Mouse (Mus musculus) neural tube, embryonic 11.5 days (tissue): ENCODE measurements around the gene Slc2a4. TPM values are rescaled to one million over a fixed set of nuclear protein-coding genes. Genes with fewer than 3 reads are reported as not detected.

Source experiments
- ATAC-seq: fragments of 200-750 bp; cut with Nextera tagmentation; 2 replicates; pipeline ENCODE4 v1.8.0; 2017; ENCODE audit warnings: moderate number of reproducible peaks, mild to moderate bottlenecking, moderate TSS enrichment, moderate library complexity; ENCODE audit not compliant: insufficient read depth, low FRiP score, low TSS enrichment
- DNase-seq: peaks from one replicate; pipeline ENCODE4 v3.0.0-alpha.2; 2015; ENCODE audit warnings: low spot score
- H3K27ac ChIP-seq: fragments of 300-500 bp; sonication (generic); 2 replicates; pipeline ENCODE4 v1.5.1; 2014; ENCODE audit warnings: low read depth, mild to moderate bottlenecking, low read length
- H3K27me3 ChIP-seq: fragments of 300-500 bp; sonication (generic); 2 replicates; pipeline ENCODE4 v1.6.1; 2014; ENCODE audit warnings: mild to moderate bottlenecking, low read length, mixed read lengths; ENCODE audit not compliant: control insufficient read depth, insufficient read depth
- H3K36me3 ChIP-seq: fragments of 300-500 bp; sonication (generic); 2 replicates; pipeline ENCODE4 v1.6.1; 2014; ENCODE audit warnings: mild to moderate bottlenecking, low read length, moderate library complexity, mixed read lengths; ENCODE audit not compliant: control insufficient read depth, insufficient read depth
- H3K4me1 ChIP-seq: fragments of 300-500 bp; sonication (generic); 2 replicates; pipeline ENCODE4 v1.6.1; 2014; ENCODE audit warnings: low read length, mixed read lengths; ENCODE audit not compliant: control insufficient read depth, insufficient read depth
- H3K4me2 ChIP-seq: fragments of 300-500 bp; sonication (generic); 2 replicates; pipeline ENCODE4 v1.6.1; 2014; ENCODE audit warnings: low read depth, mild to moderate bottlenecking, moderate library complexity
- H3K4me3 ChIP-seq: fragments of 300-500 bp; sonication (generic); 2 replicates; pipeline ENCODE4 v1.5.1; 2014; ENCODE audit warnings: low read depth, low read length
- H3K9ac ChIP-seq: fragments of 300-500 bp; sonication (generic); 2 replicates; pipeline ENCODE4 v1.6.1; 2014; ENCODE audit warnings: mild to moderate bottlenecking, low read length
- H3K9me3 ChIP-seq: fragments of 300-500 bp; sonication (generic); 2 replicates; pipeline ENCODE4 v1.6.1; 2016; ENCODE audit warnings: low read length; ENCODE audit not compliant: control insufficient read depth
- WGBS: fragments of 180-500 bp; shearing (Covaris S2); extraction: QIAGEN DNeasy Blood & Tissue Kit; methylation state at CpG from one replicate; pipeline ENCODE4 v1.1.7; 2014; 5-methylcytosine and 5-hydroxymethylcytosine counted together
- polyA plus RNA-seq: library from polyadenylated mRNA; unstranded; fragments of >200 nt; fragmentation: Nextera tagmentation; extraction: Ambion mirVana; gene quantifications from 2 replicates; pipeline ENCODE4 v1.2.1, GENCODE M21; 2014

Slc2a4 gene
- polyA plus RNA-seq, 1 experiment from 2014 or later: 11.4 TPM

- H3K36me3 ChIP-seq: peaks cover 11% of the 10 kb centered on the region
- H3K4me2 ChIP-seq: peak overlapping the region; percentile 84
- no peaks in the 10 kb centered on the region for H3K9me3 ChIP-seq
- 4% methylated on average over 16 of the region's 16 CpGs for WGBS
- peak overlapping the region; percentile 86 for H3K4me3 ChIP-seq
- H3K4me1 ChIP-seq: peaks cover 8% of the 10 kb centered on the region
- peak overlapping the region; percentile 90 for H3K9ac ChIP-seq
- H3K27ac ChIP-seq: peak overlapping the region; percentile 97
- ATAC-seq (no peak), DNase-seq (no peak)
- no peaks in the 10 kb centered on the region for H3K27me3 ChIP-seq
These were observed 31.8 kb upstream of the Slc2a4 start for GRCm38 (mm10) chr11:69979827-69980195.

GRCm38 (mm10) chr11:69976271-69976670, 28.3 kb upstream of the Slc2a4 start:
- ATAC-seq: no peak
- Histone ChIP-seq H3K9me3 (no peaks in the 10 kb centered on the region), H3K4me2 (no peak overlapping the region), H3K4me1 (no peaks in the 10 kb centered on the region), H3K27ac (no peak overlapping the region), H3K9ac (no peak overlapping the region), H3K27me3 (no peaks in the 10 kb centered on the region), H3K36me3 (peaks cover 14% of the 10 kb centered on the region), H3K4me3 (no peak overlapping the region)
- DNase-seq: no peak
- WGBS: 86% methylated on average over 4 of the region's 4 CpGs

- ATAC-seq: no peak
- no peak for DNase-seq
- Histone ChIP-seq H3K9ac (no peak overlapping the region), H3K27me3 (no peaks in the 10 kb centered on the region), H3K27ac (no peak overlapping the region), H3K4me1 (no peaks in the 10 kb centered on the region), H3K4me2 (no peak overlapping the region), H3K4me3 (no peak overlapping the region), H3K36me3 (peaks cover 14% of the 10 kb centered on the region), H3K9me3 (no peaks in the 10 kb centered on the region)
- 93% methylated on average over 2 of the region's 2 CpGs for WGBS
These were observed 26.9 kb upstream of the Slc2a4 start for GRCm38 (mm10) chr11:69974907-69975306.

- WGBS: 93% methylated on average over 3 of the region's 3 CpGs
- Histone ChIP-seq H3K4me3 (no peak overlapping the region), H3K27ac (no peak overlapping the region), H3K9ac (no peak overlapping the region), H3K27me3 (peaks cover 21% of the 10 kb centered on the region), H3K4me2 (no peak overlapping the region), H3K4me1 (peaks cover 3% of the 10 kb centered on the region; the same call in 1 of the 2 replicates), H3K9me3 (no peaks in the 10 kb centered on the region), H3K36me3 (peaks cover 16% of the 10 kb centered on the region)
- DNase-seq: no peak
- ATAC-seq: no peak
These were observed 22.8 kb upstream of the Slc2a4 start for GRCm38 (mm10) chr11:69970775-69971174.

DNA sequence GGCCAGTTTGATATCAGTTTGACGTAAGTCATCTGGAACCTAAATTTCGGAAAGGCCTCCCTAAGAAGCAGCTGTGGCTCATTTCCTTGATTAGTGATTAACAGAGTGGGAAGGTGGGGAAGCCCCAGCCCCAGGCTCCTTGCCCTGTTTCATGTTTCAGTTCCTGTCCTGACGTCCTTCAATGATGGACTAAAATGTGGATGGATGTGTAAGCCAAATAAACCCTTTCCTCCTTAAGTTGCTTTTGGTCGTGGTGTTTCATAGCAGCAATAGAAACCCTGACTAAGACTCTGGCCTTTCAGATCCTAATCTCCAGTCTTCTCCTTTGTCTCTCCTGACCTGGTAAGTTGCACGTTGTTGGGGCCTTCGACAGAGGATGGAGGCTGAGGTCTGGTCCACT, 22.2 kb upstream of the Slc2a4 start:
- peaks cover 26% of the 10 kb centered on the region for H3K27me3 ChIP-seq
- ATAC-seq (no peak), DNase-seq (no peak)
- H3K4me1 ChIP-seq: peaks cover 3% of the 10 kb centered on the region; the same call in 1 of the 2 replicates
- no peak overlapping the region for H3K27ac ChIP-seq
- H3K9me3 ChIP-seq: no peaks in the 10 kb centered on the region
- peaks cover 13% of the 10 kb centered on the region for H3K36me3 ChIP-seq
- no peak overlapping the region for H3K9ac ChIP-seq
- H3K4me2 ChIP-seq: no peak overlapping the region
- H3K4me3 ChIP-seq: no peak overlapping the region
- 88% methylated on average over 6 of the region's 6 CpGs for WGBS

DNA sequence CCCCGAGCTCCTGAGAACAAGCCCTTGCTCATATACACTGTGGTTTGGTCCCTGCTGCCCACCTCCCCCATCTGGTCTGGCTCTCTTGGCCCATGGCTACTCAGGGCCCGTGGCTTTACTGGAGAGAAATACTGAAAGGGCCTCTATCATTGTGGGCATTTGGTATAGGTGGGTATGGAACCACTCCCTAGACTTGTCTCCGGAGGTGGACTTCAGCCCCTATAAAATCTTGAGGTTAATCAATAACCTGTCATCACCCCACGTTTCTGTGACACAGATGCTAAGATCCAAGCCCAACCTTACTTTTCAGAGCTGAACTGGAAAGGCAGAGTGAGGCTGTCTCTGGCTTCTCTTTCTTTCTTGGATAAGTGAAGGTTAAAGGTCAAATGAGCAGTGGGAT, 20.8 kb upstream of the Slc2a4 start:
- ATAC-seq (no peak), DNase-seq (no peak)
- Histone ChIP-seq H3K4me1 (peaks cover 3% of the 10 kb centered on the region; the same call in 1 of the 2 replicates), H3K4me3 (no peak overlapping the region), H3K27ac (no peak overlapping the region), H3K4me2 (no peak overlapping the region), H3K36me3 (peaks cover 6% of the 10 kb centered on the region), H3K27me3 (peaks cover 41% of the 10 kb centered on the region), H3K9me3 (no peaks in the 10 kb centered on the region), H3K9ac (no peak overlapping the region)
- 90% methylated on average over 4 of the region's 4 CpGs for WGBS

DNA sequence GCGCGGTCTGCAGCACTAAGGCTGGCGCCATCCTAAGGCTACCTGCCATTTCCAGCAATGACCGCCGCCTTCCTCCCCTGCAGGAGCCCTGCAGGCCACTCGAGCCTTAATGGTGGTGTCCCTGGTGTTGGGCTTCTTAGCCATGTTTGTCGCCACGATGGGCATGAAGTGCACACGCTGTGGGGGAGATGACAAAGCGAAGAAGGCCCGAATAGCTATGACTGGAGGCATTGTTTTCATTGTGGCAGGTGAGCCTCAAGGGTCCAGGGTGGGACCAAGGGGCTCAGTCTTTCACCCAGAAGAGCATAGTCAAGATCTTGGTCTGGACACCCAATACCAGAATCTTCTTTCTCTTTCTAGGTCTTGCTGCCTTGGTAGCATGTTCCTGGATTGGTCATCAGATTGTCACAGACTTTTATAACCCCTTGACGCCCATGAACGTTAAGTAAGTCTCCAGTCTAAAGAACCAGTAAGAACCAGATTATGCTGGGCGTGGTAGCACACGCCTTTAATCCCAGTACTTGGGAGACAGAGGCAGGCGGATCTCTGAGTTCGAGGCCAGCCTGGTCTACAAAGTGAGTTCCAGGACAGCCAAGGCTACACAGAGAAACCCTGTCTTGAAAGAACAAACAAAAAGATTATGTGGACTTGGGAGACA, 19.0 kb upstream of the Slc2a4 start:
- ATAC-seq (no peak), DNase-seq (peak; percentile 15)
- H3K4me1 ChIP-seq: peaks cover 3% of the 10 kb centered on the region; the same call in 1 of the 2 replicates
- 0 out of 2 replicates have a peak overlapping the region, but pooled peaks have one; percentile 37 for H3K9ac ChIP-seq
- 0 out of 2 replicates have a peak, but pooled peaks cover 2% of the 10 kb centered on the region for H3K36me3 ChIP-seq
- H3K27ac ChIP-seq: no peak overlapping the region
- peak overlapping the region; percentile 27 for H3K4me3 ChIP-seq
- no peaks in the 10 kb centered on the region for H3K9me3 ChIP-seq
- peak overlapping the region; percentile 35 for H3K4me2 ChIP-seq
- H3K27me3 ChIP-seq: peaks cover 57% of the 10 kb centered on the region
- WGBS: 38% methylated on average over 17 of the region's 17 CpGs

- 0 out of 2 replicates have a peak, but pooled peaks cover 2% of the 10 kb centered on the region for H3K36me3 ChIP-seq
- peak overlapping the region; percentile 27 for H3K4me3 ChIP-seq
- DNase-seq (peak; percentile 35), ATAC-seq (0 out of 2 replicates have a peak, but pooled peaks have one; percentile 31)
- no peaks in the 10 kb centered on the region for H3K9me3 ChIP-seq
- peak overlapping the region; percentile 37 for H3K9ac ChIP-seq
- peaks cover 57% of the 10 kb centered on the region for H3K27me3 ChIP-seq
- peaks cover 3% of the 10 kb centered on the region; the same call in 1 of the 2 replicates for H3K4me1 ChIP-seq
- H3K27ac ChIP-seq: no peak overlapping the region
- WGBS: 2% methylated on average over 59 of the region's 59 CpGs
- peak overlapping the region; percentile 35 for H3K4me2 ChIP-seq
These were observed 18.2 kb upstream of the Slc2a4 start for GRCm38 (mm10) chr11:69966006-69966859.
